Mouse (Mus musculus): ENCODE measurements around the gene Tln2. TPM values are rescaled to one million over a fixed set of nuclear protein-coding genes. Genes with fewer than 3 reads are reported as not detected.

The Tln2 gene
- polyA plus RNA-seq, 1 experiment from 2014 or later: 27.6 TPM

GRCm38 (mm10) chr9:67170759-67171158 is 388.7 kb downstream of the Tln2 start:
- no peak overlapping the region for H3K4me2 ChIP-seq (ENCODE audit: low read length)
- H3K27ac ChIP-seq (ENCODE audit: low read depth): peak overlapping the region; percentile 20; the same call in 1 of the 2 replicates
- WGBS: 43% methylated on average over 8 of the region's 8 CpGs
- DNase-seq (ENCODE audit: low spot score) (no peak), ATAC-seq (replicated peaks; ENCODE audit: low FRiP score, low TSS enrichment, low read depth) (no peak)
- H3K27me3 ChIP-seq (replicated peaks; ENCODE audit: control insufficient read depth, insufficient read depth, low read length): no peaks in the 10 kb centered on the region
- no peaks in the 10 kb centered on the region; the same call in 1 of the 2 replicates for H3K9me3 ChIP-seq (ENCODE audit: control insufficient read depth, low read length)
- no peaks in the 10 kb centered on the region for H3K36me3 ChIP-seq (ENCODE audit: control insufficient read depth, insufficient read depth, low read length)
- H3K4me1 ChIP-seq (replicated peaks; ENCODE audit: control insufficient read depth, insufficient read depth, low read length): peaks cover 8% of the 10 kb centered on the region; the same call in 1 of the 2 replicates
- no peak overlapping the region for H3K9ac ChIP-seq (ENCODE audit: low read length)
- no peak overlapping the region for H3K4me3 ChIP-seq (ENCODE audit: low read depth, low read length)

- Histone ChIP-seq H3K9ac (ENCODE audit: low read length) (no peak overlapping the region), H3K27ac (ENCODE audit: low read depth) (no peak overlapping the region), H3K27me3 (replicated peaks; ENCODE audit: control insufficient read depth, insufficient read depth, low read length) (no peaks in the 10 kb centered on the region), H3K9me3 (ENCODE audit: control insufficient read depth, low read length) (no peaks in the 10 kb centered on the region; the same call in 1 of the 2 replicates), H3K4me3 (ENCODE audit: low read depth, low read length) (no peak overlapping the region), H3K4me2 (ENCODE audit: low read length) (no peak overlapping the region), H3K36me3 (ENCODE audit: control insufficient read depth, insufficient read depth, low read length) (no peaks in the 10 kb centered on the region), H3K4me1 (replicated peaks; ENCODE audit: control insufficient read depth, insufficient read depth, low read length) (peaks cover 8% of the 10 kb centered on the region; the same call in 1 of the 2 replicates)
- DNase-seq (ENCODE audit: low spot score) (no peak), ATAC-seq (replicated peaks; ENCODE audit: low FRiP score, low TSS enrichment, low read depth) (no peak)
- WGBS: 66% methylated on average over 3 of the region's 3 CpGs
Observed at GRCm38 (mm10) chr9:67170047-67170446, 389.5 kb downstream of the Tln2 start.

MicroRNAs encoded within 50 kb of the gene (microRNA counts, 519-probe panel; counts per million panel counts)
- 2,162 counts per million, percentile 18 among the panel's probes with 10 or more counts for microRNA mmu-miR-190

Small RNA genes within 50 kb of the gene (microRNA-seq; reads per million reads assigned to microRNA genes)
- gene Mir190a: 98.0 reads per million, percentile 58 among the genes with 10 or more reads in this experiment

Other genes with a start within 250 kb of the Tln2 start
- 0.35 and 0.85 TPM in 2 replicates for gene C2cd4b, start 199.7 kb upstream of the Tln2 start, polyA plus RNA-seq (2014; fragmentation: Nextera tagmentation; extraction: Ambion mirVana)

Data from intestine, embryonic 14.5 days (tissue).